Mouse (Mus musculus) embryonic facial prominence, embryonic 14.5 days (tissue): ENCODE data around the gene Rimbp2. TPM values are rescaled to one million over a fixed set of nuclear protein-coding genes. Genes with fewer than 3 reads are reported as not detected.

ENCODE experiments used
- ATAC-seq: fragments of 200-750 bp; cut with Nextera tagmentation; 2 replicates; pipeline ENCODE4 v1.8.0; 2017; ENCODE audit warnings: low read depth, moderate number of reproducible peaks, moderate TSS enrichment
- DNase-seq: peaks from one replicate; pipeline ENCODE4 v3.0.0-alpha.2; 2015; ENCODE audit warnings: low spot score
- H3K27ac ChIP-seq: fragments of 300-500 bp; sonication (generic); replicated peaks from 2 replicates; pipeline ENCODE4 v1.5.1; 2014; ENCODE audit warnings: low read depth, mild to moderate bottlenecking, low read length, moderate library complexity
- H3K27me3 ChIP-seq: fragments of 300-500 bp; sonication (generic); replicated peaks from 2 replicates; pipeline ENCODE4 v1.6.1; 2014; ENCODE audit warnings: low read length; ENCODE audit not compliant: control insufficient read depth, insufficient read depth
- H3K36me3 ChIP-seq: fragments of 300-500 bp; sonication (generic); 2 replicates; pipeline ENCODE4 v1.6.1; 2014; ENCODE audit warnings: low read length, mixed read lengths; ENCODE audit not compliant: control insufficient read depth, insufficient read depth
- H3K4me1 ChIP-seq: fragments of 300-500 bp; sonication (generic); 2 replicates; pipeline ENCODE4 v1.6.1; 2014; ENCODE audit warnings: antibody characterized with exemption, low read length; ENCODE audit not compliant: control insufficient read depth, insufficient read depth
- H3K4me2 ChIP-seq: fragments of 300-500 bp; sonication (generic); 2 replicates; pipeline ENCODE4 v1.6.1; 2014; ENCODE audit warnings: low read depth, mild to moderate bottlenecking, low read length, moderate library complexity, mixed read lengths
- H3K4me3 ChIP-seq: fragments of 300-500 bp; sonication (generic); 2 replicates; pipeline ENCODE4 v1.5.1; 2014; ENCODE audit warnings: low read depth, mild to moderate bottlenecking, low read length
- H3K9ac ChIP-seq: fragments of 300-500 bp; sonication (generic); 2 replicates; pipeline ENCODE4 v1.6.1; 2014; ENCODE audit warnings: low read depth, mild to moderate bottlenecking, low read length, moderate library complexity, mixed read lengths
- H3K9me3 ChIP-seq: fragments of 300-500 bp; sonication (generic); 2 replicates; pipeline ENCODE4 v1.6.1; 2016; ENCODE audit warnings: low read length; ENCODE audit not compliant: control insufficient read depth
- WGBS: fragments of 180-500 bp; shearing (Covaris S2); extraction: QIAGEN DNeasy Blood & Tissue Kit; methylation state at CpG from one replicate; pipeline ENCODE4 v1.1.7; 2014; 5-methylcytosine and 5-hydroxymethylcytosine counted together
- polyA plus RNA-seq: library from polyadenylated mRNA; unstranded; fragments of >200 nt; fragmentation: Nextera tagmentation; extraction: Ambion mirVana; gene quantifications from 2 replicates; pipeline ENCODE4 v1.2.1, GENCODE M21; 2014

Gene Rimbp2
- polyA plus RNA-seq, 1 experiment from 2014 or later, result 0.21 TPM

GRCm38 (mm10) chr5:128917116-128917959, 35.9 kb downstream of the Rimbp2 start:
- DNase-seq (peak; percentile 90), ATAC-seq (no peak)
- no peaks in the 10 kb centered on the region for H3K9me3 ChIP-seq
- no peaks in the 10 kb centered on the region for H3K36me3 ChIP-seq
- no peak overlapping the region for H3K4me2 ChIP-seq
- H3K4me1 ChIP-seq, result no peaks in the 10 kb centered on the region
- no peaks in the 10 kb centered on the region for H3K27me3 ChIP-seq
- H3K9ac ChIP-seq, result no peak overlapping the region
- H3K4me3 ChIP-seq, result no peak overlapping the region
- H3K27ac ChIP-seq, result no peak overlapping the region
- WGBS, result 4% methylated on average over 10 of the region's 10 CpGs

- Histone ChIP-seq H3K27me3 (no peaks in the 10 kb centered on the region), H3K4me2 (no peak overlapping the region), H3K9ac (no peak overlapping the region), H3K36me3 (no peaks in the 10 kb centered on the region), H3K27ac (no peak overlapping the region), H3K4me1 (no peaks in the 10 kb centered on the region), H3K9me3 (no peaks in the 10 kb centered on the region), H3K4me3 (no peak overlapping the region)
- WGBS, result 78% methylated on average over 3 of the region's 3 CpGs
- no peak for DNase-seq
- no peak for ATAC-seq
These were observed 39.5 kb downstream of the Rimbp2 start for GRCm38 (mm10) chr5:128913820-128914219.

- H3K4me3 ChIP-seq, result no peak overlapping the region
- no peak for ATAC-seq
- no peak overlapping the region for H3K9ac ChIP-seq
- H3K36me3 ChIP-seq, result no peaks in the 10 kb centered on the region
- no peaks in the 10 kb centered on the region for H3K27me3 ChIP-seq
- H3K27ac ChIP-seq, result no peak overlapping the region
- DNase-seq, result no peak
- 92% methylated on average over 3 of the region's 3 CpGs for WGBS
- no peak overlapping the region for H3K4me2 ChIP-seq
- H3K9me3 ChIP-seq, result no peaks in the 10 kb centered on the region
- no peaks in the 10 kb centered on the region for H3K4me1 ChIP-seq
These were observed 40.9 kb downstream of the Rimbp2 start for GRCm38 (mm10) chr5:128912374-128912773.

GRCm38 (mm10) chr5:128911593-128911992, 41.7 kb downstream of the Rimbp2 start:
- H3K4me3 ChIP-seq, result no peak overlapping the region
- DNase-seq (no peak), ATAC-seq (no peak)
- H3K4me1 ChIP-seq, result no peaks in the 10 kb centered on the region
- no peak overlapping the region for H3K27ac ChIP-seq
- no peaks in the 10 kb centered on the region for H3K9me3 ChIP-seq
- no peak overlapping the region for H3K4me2 ChIP-seq
- no peaks in the 10 kb centered on the region for H3K36me3 ChIP-seq
- H3K9ac ChIP-seq, result no peak overlapping the region
- 78% methylated on average over 8 of the region's 9 CpGs for WGBS
- H3K27me3 ChIP-seq, result no peaks in the 10 kb centered on the region

GRCm38 (mm10) chr5:128904113-128904512, 49.2 kb downstream of the Rimbp2 start:
- Histone ChIP-seq H3K36me3 (no peaks in the 10 kb centered on the region), H3K27ac (no peak overlapping the region), H3K4me3 (no peak overlapping the region), H3K4me2 (no peak overlapping the region), H3K27me3 (no peaks in the 10 kb centered on the region), H3K4me1 (no peaks in the 10 kb centered on the region), H3K9ac (no peak overlapping the region), H3K9me3 (no peaks in the 10 kb centered on the region)
- DNase-seq, result peak; percentile 49
- 6% methylated on average over 5 of the region's 5 CpGs for WGBS
- ATAC-seq, result peak; percentile 44

- DNase-seq (no peak), ATAC-seq (no peak)
- Histone ChIP-seq H3K9ac (no peak overlapping the region), H3K9me3 (no peaks in the 10 kb centered on the region), H3K4me1 (no peaks in the 10 kb centered on the region), H3K4me2 (no peak overlapping the region), H3K27me3 (no peaks in the 10 kb centered on the region), H3K27ac (no peak overlapping the region), H3K4me3 (no peak overlapping the region), H3K36me3 (no peaks in the 10 kb centered on the region)
- WGBS, result 57% methylated on average over 12 of the region's 12 CpGs
These were observed 50.2 kb downstream of the Rimbp2 start for GRCm38 (mm10) chr5:128903120-128903519.

- Histone ChIP-seq H3K27me3 (no peaks in the 10 kb centered on the region), H3K4me3 (no peak overlapping the region), H3K9ac (no peak overlapping the region), H3K4me2 (no peak overlapping the region), H3K4me1 (no peaks in the 10 kb centered on the region), H3K9me3 (no peaks in the 10 kb centered on the region), H3K36me3 (no peaks in the 10 kb centered on the region), H3K27ac (no peak overlapping the region)
- no peak for ATAC-seq
- WGBS, result 29% methylated on average over 13 of the region's 13 CpGs
- no peak for DNase-seq
These were observed 53.3 kb downstream of the Rimbp2 start for GRCm38 (mm10) chr5:128899971-128900370.

GRCm38 (mm10) chr5:128894921-128895320, 58.4 kb downstream of the Rimbp2 start:
- ATAC-seq, result no peak
- DNase-seq, result no peak
- no peaks in the 10 kb centered on the region for H3K9me3 ChIP-seq
- H3K9ac ChIP-seq, result no peak overlapping the region
- no peak overlapping the region for H3K4me2 ChIP-seq
- H3K36me3 ChIP-seq, result no peaks in the 10 kb centered on the region
- no peak overlapping the region for H3K4me3 ChIP-seq
- H3K27ac ChIP-seq, result no peak overlapping the region
- no peaks in the 10 kb centered on the region for H3K27me3 ChIP-seq
- H3K4me1 ChIP-seq, result no peaks in the 10 kb centered on the region
- 75% methylated on average over 5 of the region's 5 CpGs for WGBS

- Histone ChIP-seq H3K4me1 (no peaks in the 10 kb centered on the region), H3K4me3 (no peak overlapping the region), H3K9me3 (no peaks in the 10 kb centered on the region), H3K4me2 (no peak overlapping the region), H3K27me3 (no peaks in the 10 kb centered on the region), H3K27ac (no peak overlapping the region), H3K36me3 (no peaks in the 10 kb centered on the region), H3K9ac (no peak overlapping the region)
- 84% methylated on average over 3 of the region's 3 CpGs for WGBS
- ATAC-seq (no peak), DNase-seq (no peak)
These were observed 65.7 kb downstream of the Rimbp2 start for GRCm38 (mm10) chr5:128887546-128887945.
